Mouse (Mus musculus): Measurements from ENCODE around the gene Wnt10b.

- TF ChIP-seq CTCF (IDR thresholded peaks at IDR 0.05; ENCODE audit: low read depth, low read length): no peak
- TF ChIP-seq POLR2A (IDR thresholded peaks at IDR 0.05; ENCODE audit: extremely low read depth, insufficient read depth, low read length): no peak
Observed at GRCm38 (mm10) chr15:98732006-98732531, 45.9 kb downstream of the Wnt10b start.
